Mouse (Mus musculus) urinary bladder, adult 18-20 months (tissue): ENCODE measurements around the gene Try10.
"Not testable (repeated sequence)": the region's sequence is repeated elsewhere in the genome, so short reads cannot be mapped to it uniquely, and the experiment has no call there.

Experiments
- DNase-seq, 2 experiments: peaks; one replicate each; pipeline ENCODE4 v3.0.0; 2022; ENCODE audit warnings: low spot score in 2 of 2, mixed read lengths in 2 of 2

The Try10 gene

DNA sequence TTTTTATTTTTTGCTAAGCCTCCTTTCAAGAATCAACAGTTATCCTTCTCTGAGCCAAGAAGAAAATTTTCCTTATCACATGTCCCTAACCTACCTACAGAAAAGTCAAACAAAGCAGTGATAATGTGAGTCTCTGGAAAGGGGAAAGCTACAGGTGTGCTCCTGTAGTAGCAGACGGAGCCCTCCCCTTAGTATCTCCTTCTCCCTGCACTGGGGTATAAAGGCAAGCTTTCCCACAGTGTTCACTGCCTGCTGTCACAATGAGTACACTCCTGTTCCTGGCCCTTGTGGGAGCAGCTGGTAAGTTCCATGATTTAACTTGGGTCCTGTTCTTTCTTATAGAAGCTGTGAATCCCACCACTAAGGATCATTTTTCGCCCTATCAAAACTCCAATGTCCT lies at the start of gene Try10:
TSS of gene Try10 (plus strand) at position 174 of the 400 bp plus-strand sequence.
- no peak for DNase-seq

DNA sequence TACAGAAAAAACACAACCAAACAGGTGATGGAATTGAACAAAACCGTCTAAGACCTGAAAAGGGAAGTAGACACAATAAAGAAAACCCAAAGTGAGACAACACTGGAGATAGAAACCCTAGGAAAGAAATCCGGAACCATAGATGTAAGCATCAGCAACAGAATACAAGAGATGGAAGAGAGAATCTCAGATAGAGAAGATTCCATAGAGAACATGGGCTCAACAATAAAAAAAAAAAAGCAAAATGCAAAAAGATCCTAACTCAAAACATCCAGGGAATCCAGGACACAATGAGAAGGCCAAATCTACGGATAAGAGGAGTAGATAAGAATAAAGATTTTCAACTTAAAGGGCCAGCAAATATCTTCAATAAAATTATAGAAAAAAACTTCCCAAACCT lies 37.2 kb upstream of the Try10 start, which contains the start of gene Try5:
TSS of gene Try5 (minus strand) at position 101 of the 400 bp plus-strand sequence.
- not testable (repeated sequence) for DNase-seq

DNA sequence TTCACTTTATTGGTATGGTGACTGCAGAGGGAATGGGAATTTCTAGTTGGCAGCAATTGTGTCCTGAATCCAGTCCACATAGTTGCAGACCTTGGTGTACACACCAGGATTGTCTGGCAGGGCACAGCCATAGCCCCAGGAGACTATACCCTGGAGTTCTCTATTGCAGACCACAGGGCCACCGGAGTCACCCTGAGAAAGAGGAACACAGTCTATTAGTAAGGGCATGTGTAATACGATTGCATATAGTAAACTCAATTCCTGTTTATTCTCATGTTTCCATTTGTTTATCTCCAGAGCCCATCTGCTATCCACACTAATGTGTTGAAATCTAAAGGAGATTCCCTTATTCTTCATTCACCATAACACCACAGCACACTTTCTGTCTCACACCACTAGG lies 19.9 kb downstream of the Try10 start:
- DNase-seq, result not testable (repeated sequence)

DNA sequence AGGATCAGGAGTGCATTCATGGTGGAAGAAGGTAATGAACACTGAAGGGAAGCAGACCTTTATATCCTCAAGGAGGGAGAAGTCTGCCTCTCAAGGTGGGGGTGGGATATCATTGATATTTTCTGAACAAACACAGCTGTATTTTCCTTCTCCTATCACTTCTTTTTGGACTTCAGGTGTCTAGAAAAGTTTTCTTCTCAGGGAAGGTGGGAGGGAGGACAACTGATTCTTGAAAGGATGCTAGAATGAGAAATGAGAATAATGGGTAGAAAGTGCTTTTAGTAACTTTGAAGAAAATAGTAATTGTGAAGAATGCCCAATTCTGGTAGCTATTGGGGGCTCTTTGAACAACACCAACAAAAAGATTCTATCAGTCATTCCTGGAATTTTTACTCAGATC lies 23.7 kb downstream of the Try10 start, which contains the start of gene Prss3:
TSS of gene Prss3 (minus strand) at position 101 of the 400 bp plus-strand sequence.
- not testable (repeated sequence) for DNase-seq

DNA sequence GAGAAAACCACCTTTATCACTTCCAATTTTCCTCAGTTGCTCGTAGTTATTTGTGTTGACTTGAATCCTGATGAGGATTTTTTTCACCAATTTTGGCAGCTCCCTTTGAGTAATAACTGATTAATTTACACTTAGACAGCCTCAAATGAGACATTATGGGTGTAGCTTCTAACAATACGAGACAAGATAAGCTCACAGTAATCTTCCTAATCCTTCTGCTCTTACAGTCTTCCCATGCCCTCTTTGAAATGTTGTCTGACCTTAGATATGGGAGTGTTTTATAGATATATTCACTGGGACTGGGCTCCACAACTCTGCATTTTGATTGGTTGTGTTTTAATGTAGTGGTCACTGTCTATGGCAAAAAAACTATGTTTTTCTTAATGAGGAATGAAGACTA lies 32.9 kb downstream of the Try10 start:
- DNase-seq, result no peak

DNA sequence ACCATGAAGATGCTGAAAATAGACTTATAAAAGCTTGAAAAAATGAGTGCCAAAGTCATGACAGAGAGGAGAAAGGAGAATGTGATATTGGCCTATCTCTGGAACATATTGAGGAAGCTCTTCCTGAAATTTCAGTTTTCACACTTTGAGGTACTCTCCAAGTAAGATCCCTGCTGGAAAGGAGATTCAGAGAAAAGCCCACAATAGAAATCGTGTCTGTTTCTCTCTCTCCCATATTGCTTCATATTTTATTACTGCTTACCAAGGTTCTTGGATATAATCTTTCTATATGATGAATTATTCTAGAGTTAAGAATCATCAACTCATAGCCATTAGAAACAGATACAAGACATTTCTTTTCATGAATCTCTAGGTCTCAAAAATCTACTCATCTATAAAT lies 37.7 kb downstream of the Try10 start:
- not testable (repeated sequence) for DNase-seq

DNA sequence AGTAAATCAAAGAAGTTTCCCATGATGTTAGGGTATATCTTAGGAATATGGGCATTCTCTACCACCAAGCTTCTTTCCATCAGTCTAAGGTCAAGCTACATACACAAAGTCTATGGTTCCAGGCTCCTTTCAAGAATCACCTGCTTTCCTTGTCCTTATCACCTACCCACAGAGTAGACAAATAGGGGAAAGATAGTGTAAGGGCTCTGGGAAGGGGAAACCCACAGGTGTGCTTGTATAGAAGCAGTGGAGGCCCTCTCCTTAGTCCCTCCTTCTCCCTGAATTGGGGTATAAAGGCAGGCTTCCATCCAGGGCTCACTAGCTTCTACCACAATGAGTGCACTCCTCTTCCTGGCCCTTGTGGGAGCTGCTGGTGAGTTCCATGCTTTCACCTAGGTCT lies 38.2 kb downstream of the Try10 start, which contains the start of gene Gm5771:
TSS of gene Gm5771 (plus strand) at position 301 of the 400 bp plus-strand sequence.
- DNase-seq, result not testable (repeated sequence)
